Mouse (Mus musculus) adrenal gland, postnatal 14 days (tissue): Measurements from ENCODE around the gene Epb41l2. TPM values are rescaled to one million over a fixed set of nuclear protein-coding genes. Genes with fewer than 3 reads are reported as not detected.

Experiments
- DNase-seq: peaks from one replicate; pipeline ENCODE4 v3.0.0; 2021; ENCODE audit warnings: mixed read lengths
- total RNA-seq: library from RNA; stranded (reverse); gene quantifications from 2 replicates; pipeline ENCODE4 v1.2.3, GENCODE M21; 2021

Gene Epb41l2
- total RNA-seq, 1 experiment from 2014 or later: 94.9 TPM

- no peak for DNase-seq
Observed at GRCm38 (mm10) chr10:25365158-25365557, 5.6 kb downstream of the Epb41l2 start.

- no peak for DNase-seq
Observed at GRCm38 (mm10) chr10:25365708-25366107, 6.1 kb downstream of the Epb41l2 start.

- DNase-seq: peak; percentile 21
Observed at GRCm38 (mm10) chr10:25366691-25367090, 7.1 kb downstream of the Epb41l2 start.

GRCm38 (mm10) chr10:25368928-25369327 is 9.3 kb downstream of the Epb41l2 start:
- DNase-seq: no peak

GRCm38 (mm10) chr10:25369691-25370090 is 10.1 kb downstream of the Epb41l2 start:
- DNase-seq: no peak

GRCm38 (mm10) chr10:25371336-25371735 is 11.7 kb downstream of the Epb41l2 start:
- DNase-seq: no peak

- no peak for DNase-seq
Observed at GRCm38 (mm10) chr10:25371915-25372371, 12.3 kb downstream of the Epb41l2 start.

GRCm38 (mm10) chr10:25372510-25373148 is 13.0 kb downstream of the Epb41l2 start:
- no peak for DNase-seq

- no peak for DNase-seq
Observed at GRCm38 (mm10) chr10:25375036-25375435, 15.4 kb downstream of the Epb41l2 start.

- no peak for DNase-seq
Observed at GRCm38 (mm10) chr10:25380746-25381481, 21.3 kb downstream of the Epb41l2 start.

- no peak for DNase-seq
Observed at GRCm38 (mm10) chr10:25381951-25382350, 22.4 kb downstream of the Epb41l2 start.

GRCm38 (mm10) chr10:25383171-25383570 is 23.6 kb downstream of the Epb41l2 start:
- DNase-seq: no peak

GRCm38 (mm10) chr10:25384391-25384790 is 24.8 kb downstream of the Epb41l2 start:
- DNase-seq: no peak

GRCm38 (mm10) chr10:25385811-25386580 is 26.4 kb downstream of the Epb41l2 start:
- no peak for DNase-seq

GRCm38 (mm10) chr10:25386868-25387267 is 27.3 kb downstream of the Epb41l2 start:
- DNase-seq: no peak

GRCm38 (mm10) chr10:25387268-25387667 is 27.7 kb downstream of the Epb41l2 start:
- no peak for DNase-seq

GRCm38 (mm10) chr10:25392786-25393185 is 33.2 kb downstream of the Epb41l2 start:
- DNase-seq: peak; percentile 37

- no peak for DNase-seq
Observed at GRCm38 (mm10) chr10:25393721-25394120, 34.1 kb downstream of the Epb41l2 start.

- DNase-seq: peak; percentile 51
Observed at GRCm38 (mm10) chr10:25395236-25395886, 35.8 kb downstream of the Epb41l2 start.

- DNase-seq: no peak
Observed at GRCm38 (mm10) chr10:25396859-25397258, 37.3 kb downstream of the Epb41l2 start.

- DNase-seq: no peak
Observed at GRCm38 (mm10) chr10:25397767-25398690, 38.4 kb downstream of the Epb41l2 start.
